Mouse (Mus musculus): ENCODE measurements around the gene Tmtc4.

DNA sequence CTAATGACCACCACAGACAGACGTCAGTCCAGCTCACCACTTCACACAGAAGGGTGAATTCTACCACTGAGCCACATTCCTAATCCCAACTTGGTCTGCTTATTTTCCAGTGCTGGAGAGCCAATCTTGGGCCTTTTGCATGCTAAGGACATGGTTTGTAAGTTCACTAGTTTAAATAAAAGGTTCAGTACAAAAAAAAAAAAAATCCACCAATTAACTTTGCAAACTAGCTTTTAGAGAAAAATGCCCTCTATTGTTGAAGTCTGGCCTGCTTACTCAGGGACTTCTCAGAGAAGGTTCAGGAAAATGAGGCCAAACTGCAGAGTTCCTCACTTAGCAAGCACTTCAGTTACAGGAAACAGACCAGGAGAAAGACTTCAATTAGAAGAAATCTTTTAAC is 71.7 kb downstream of the Tmtc4 start:
- TF ChIP-seq CTCF (IDR thresholded peaks at IDR 0.05; ENCODE audit: control insufficient read depth, insufficient read depth, insufficient read length): no peak
- no peak for TF ChIP-seq MAX (IDR thresholded peaks at IDR 0.05)
- TF ChIP-seq MYOG (IDR thresholded peaks at IDR 0.05; ENCODE audit: control insufficient read depth, extremely low read depth, insufficient read length): no peak
- TF ChIP-seq USF1 (IDR thresholded peaks at IDR 0.05; ENCODE audit: low read depth): no peak

All from C2C12 (cell line).